Mouse (Mus musculus) hindbrain, embryonic 16.5 days (tissue): ENCODE data around the gene Stx4a. TPM values are rescaled to one million over a fixed set of nuclear protein-coding genes. Genes with fewer than 3 reads are reported as not detected.
"Not testable (repeated sequence)": the region's sequence is repeated elsewhere in the genome, so short reads cannot be mapped to it uniquely, and the experiment has no call there.

Source experiments
- ATAC-seq: fragments of 200-750 bp; cut with Nextera tagmentation; 2 replicates; pipeline ENCODE4 v1.8.0; 2017; ENCODE audit warnings: moderate TSS enrichment, moderate library complexity
- H3K27ac ChIP-seq: fragments of 300-500 bp; sonication (generic); 2 replicates; pipeline ENCODE4 v1.5.1; 2014; ENCODE audit warnings: low read depth, mild to moderate bottlenecking, control low read depth, low read length, moderate library complexity
- H3K27me3 ChIP-seq: fragments of 300-500 bp; sonication (generic); replicated peaks from 2 replicates; pipeline ENCODE4 v1.6.1; 2014; ENCODE audit warnings: low read length; ENCODE audit not compliant: control insufficient read depth, insufficient read depth
- H3K36me3 ChIP-seq: fragments of 300-500 bp; sonication (generic); 2 replicates; pipeline ENCODE4 v1.6.1; 2014; ENCODE audit warnings: mild to moderate bottlenecking, low read length, moderate library complexity, mixed read lengths; ENCODE audit not compliant: control insufficient read depth, insufficient read depth
- H3K4me1 ChIP-seq: fragments of 300-500 bp; sonication (generic); 2 replicates; pipeline ENCODE4 v1.6.1; 2014; ENCODE audit warnings: low read depth, low read length; ENCODE audit not compliant: control insufficient read depth, insufficient read depth
- H3K4me2 ChIP-seq: fragments of 300-500 bp; sonication (generic); 2 replicates; pipeline ENCODE4 v1.6.1; 2014; ENCODE audit warnings: mild to moderate bottlenecking, low read length, control low read depth, moderate library complexity
- H3K4me3 ChIP-seq: fragments of 300-500 bp; sonication (generic); 2 replicates; pipeline ENCODE4 v1.5.1; 2014; ENCODE audit warnings: mild to moderate bottlenecking, low read length, control low read depth, moderate library complexity
- H3K9ac ChIP-seq: fragments of 300-500 bp; sonication (generic); 2 replicates; pipeline ENCODE4 v1.6.1; 2014; ENCODE audit warnings: low read depth, mild to moderate bottlenecking, control low read depth, low read length, moderate library complexity
- H3K9me3 ChIP-seq: fragments of 300-500 bp; sonication (generic); 2 replicates; pipeline ENCODE4 v1.6.1; 2014; ENCODE audit warnings: mild to moderate bottlenecking, low read length, moderate library complexity; ENCODE audit not compliant: control insufficient read depth
- WGBS: fragments of 180-500 bp; shearing (Covaris S2); extraction: QIAGEN DNeasy Blood & Tissue Kit; methylation state at CpG from one replicate; pipeline ENCODE4 v1.1.7; 2014; 5-methylcytosine and 5-hydroxymethylcytosine counted together
- polyA plus RNA-seq: library from polyadenylated mRNA; unstranded; fragments of >200 nt; fragmentation: Nextera tagmentation; extraction: Ambion mirVana; gene quantifications from 2 replicates; pipeline ENCODE4 v1.2.1, GENCODE M21; 2015

Stx4a gene
- polyA plus RNA-seq, 1 experiment from 2014 or later = 21.6 TPM

GRCm38 (mm10) chr7:127887781-127888180, 63.7 kb downstream of the Stx4a start:
- Histone ChIP-seq H3K27ac (no peak overlapping the region), H3K4me3 (no peak overlapping the region), H3K36me3 (peaks cover 43% of the 10 kb centered on the region), H3K9me3 (no peaks in the 10 kb centered on the region), H3K4me2 (no peak overlapping the region), H3K27me3 (no peaks in the 10 kb centered on the region), H3K9ac (no peak overlapping the region), H3K4me1 (peaks cover 8% of the 10 kb centered on the region)
- 85% methylated on average over 3 of the region's 3 CpGs for WGBS
- no peak for ATAC-seq

GRCm38 (mm10) chr7:127888821-127889220, 64.7 kb downstream of the Stx4a start:
- Histone ChIP-seq H3K27ac (no peak overlapping the region), H3K4me2 (no peak overlapping the region), H3K4me3 (no peak overlapping the region), H3K36me3 (peaks cover 35% of the 10 kb centered on the region), H3K9me3 (no peaks in the 10 kb centered on the region), H3K4me1 (peaks cover 5% of the 10 kb centered on the region), H3K27me3 (no peaks in the 10 kb centered on the region), H3K9ac (no peak overlapping the region)
- 82% methylated on average over 3 of the region's 3 CpGs for WGBS
- no peak for ATAC-seq

- WGBS = 31% methylated on average over 4 of the region's 4 CpGs
- H3K36me3 ChIP-seq = peaks cover 24% of the 10 kb centered on the region
- no peak within 1 kb of the TSS for H3K4me2 ChIP-seq
- peaks cover 7% of the 10 kb centered on the region for H3K4me1 ChIP-seq
- no peak within 1 kb of the TSS for H3K4me3 ChIP-seq
- no peak for ATAC-seq
- no peak within 1 kb of the TSS for H3K27ac ChIP-seq
- H3K9me3 ChIP-seq = no peaks in the 10 kb centered on the region
- H3K27me3 ChIP-seq = no peaks in the 10 kb centered on the region
- no peak within 1 kb of the TSS for H3K9ac ChIP-seq
Observed at GRCm38 (mm10) chr7:127890798-127891197, 66.7 kb downstream of the Stx4a start, which contains the start of gene Prss53. Prss53 (minus strand) TSS chr7:127890970.

- Histone ChIP-seq H3K36me3 (peaks cover 4% of the 10 kb centered on the region; the same call in 1 of the 2 replicates), H3K9ac (peak overlapping the region; percentile 75; the same call in 1 of the 2 replicates), H3K4me3 (peak overlapping the region; percentile 79), H3K4me2 (peak overlapping the region; percentile 88), H3K27me3 (no peaks in the 10 kb centered on the region), H3K4me1 (peaks cover 7% of the 10 kb centered on the region), H3K9me3 (no peaks in the 10 kb centered on the region), H3K27ac (no peak overlapping the region)
- ATAC-seq = no peak
- 85% methylated on average over 5 of the region's 5 CpGs for WGBS
Observed at GRCm38 (mm10) chr7:127894480-127894879, 70.4 kb downstream of the Stx4a start.

- peak within 1 kb of the TSS; percentile 80 for H3K27ac ChIP-seq
- peak; percentile 98 for ATAC-seq
- peaks cover 7% of the 10 kb centered on the region for H3K4me1 ChIP-seq
- WGBS = 0% methylated on average over 26 of the region's 26 CpGs
- no peaks in the 10 kb centered on the region for H3K36me3 ChIP-seq
- peak within 1 kb of the TSS; percentile 88 for H3K4me2 ChIP-seq
- peak within 1 kb of the TSS; percentile 79 for H3K4me3 ChIP-seq
- H3K9ac ChIP-seq = peak within 1 kb of the TSS; percentile 75
- H3K27me3 ChIP-seq = no peaks in the 10 kb centered on the region
- no peaks in the 10 kb centered on the region for H3K9me3 ChIP-seq
Observed at GRCm38 (mm10) chr7:127895442-127895841, 71.3 kb downstream of the Stx4a start, which contains the start of the genes Gm21974 and Vkorc1. Gm21974 (minus strand) TSS chr7:127895454. Vkorc1 (minus strand) TSS chr7:127895617.

GRCm38 (mm10) chr7:127895891-127896290, 71.8 kb downstream of the Stx4a start:
- H3K4me1 ChIP-seq, H3K9me3 ChIP-seq, H3K36me3 ChIP-seq, H3K9ac ChIP-seq, H3K27ac ChIP-seq, H3K27me3 ChIP-seq: not testable (repeated sequence)
- peak; percentile 10 for ATAC-seq
- H3K4me3 ChIP-seq = peak overlapping the region; percentile 79
- H3K4me2 ChIP-seq = peak overlapping the region; percentile 88
- WGBS = 72% methylated on average over 7 of the region's 7 CpGs

- WGBS = 61% methylated on average over 13 of the region's 13 CpGs
- H3K4me1 ChIP-seq = peaks cover 7% of the 10 kb centered on the region
- no peak overlapping the region for H3K9ac ChIP-seq
- H3K27ac ChIP-seq = no peak overlapping the region
- no peaks in the 10 kb centered on the region for H3K9me3 ChIP-seq
- ATAC-seq = no peak
- H3K4me3 ChIP-seq = no peak overlapping the region
- no peak overlapping the region for H3K4me2 ChIP-seq
- no peaks in the 10 kb centered on the region for H3K27me3 ChIP-seq
- no peaks in the 10 kb centered on the region for H3K36me3 ChIP-seq
Observed at GRCm38 (mm10) chr7:127896384-127896783, 72.3 kb downstream of the Stx4a start.

- H3K4me1 ChIP-seq = peaks cover 7% of the 10 kb centered on the region
- no peak for ATAC-seq
- no peaks in the 10 kb centered on the region for H3K27me3 ChIP-seq
- WGBS = 90% methylated on average over 7 of the region's 7 CpGs
- H3K27ac ChIP-seq = no peak overlapping the region
- H3K9ac ChIP-seq = no peak overlapping the region
- H3K4me3 ChIP-seq = no peak overlapping the region
- no peaks in the 10 kb centered on the region for H3K36me3 ChIP-seq
- no peaks in the 10 kb centered on the region for H3K9me3 ChIP-seq
- no peak overlapping the region for H3K4me2 ChIP-seq
Observed at GRCm38 (mm10) chr7:127897542-127897941, 73.4 kb downstream of the Stx4a start.

GRCm38 (mm10) chr7:127898179-127898956, 74.3 kb downstream of the Stx4a start:
- no peak overlapping the region for H3K4me3 ChIP-seq
- H3K4me1 ChIP-seq = peaks cover 7% of the 10 kb centered on the region
- no peak overlapping the region for H3K4me2 ChIP-seq
- no peaks in the 10 kb centered on the region for H3K9me3 ChIP-seq
- no peak overlapping the region for H3K27ac ChIP-seq
- H3K27me3 ChIP-seq = no peaks in the 10 kb centered on the region
- H3K9ac ChIP-seq = no peak overlapping the region
- WGBS = 38% methylated on average over 10 of the region's 10 CpGs
- ATAC-seq = no peak
- no peaks in the 10 kb centered on the region for H3K36me3 ChIP-seq
